Mouse (Mus musculus): ENCODE results near the gene Mospd3.
"Not testable (repeated sequence)": the region's sequence is repeated elsewhere in the genome, so short reads cannot be mapped to it uniquely, and the experiment has no call there.

The Mospd3 gene

DNA sequence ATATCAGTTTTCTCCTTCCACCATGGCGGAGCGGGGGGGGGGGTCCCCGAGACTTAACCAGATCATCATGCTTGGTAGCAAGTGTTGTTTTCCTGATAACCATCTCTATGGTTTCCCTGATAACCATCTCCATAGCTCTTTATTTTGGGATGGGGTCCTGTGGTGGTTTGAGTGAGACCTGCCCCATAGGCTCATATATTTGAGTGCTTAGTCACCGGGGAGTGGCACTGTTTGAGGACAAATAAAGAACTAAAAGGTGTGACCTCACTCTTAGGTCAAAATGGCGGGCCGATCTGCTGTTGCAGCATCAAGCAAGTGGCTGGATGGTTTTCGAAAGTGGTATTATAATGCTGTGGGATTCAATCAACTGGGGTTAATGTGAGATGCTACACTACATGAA lies 14.5 kb upstream of the Mospd3 start:
- no peak for DNase-seq (ENCODE audit: low spot score)

DNA sequence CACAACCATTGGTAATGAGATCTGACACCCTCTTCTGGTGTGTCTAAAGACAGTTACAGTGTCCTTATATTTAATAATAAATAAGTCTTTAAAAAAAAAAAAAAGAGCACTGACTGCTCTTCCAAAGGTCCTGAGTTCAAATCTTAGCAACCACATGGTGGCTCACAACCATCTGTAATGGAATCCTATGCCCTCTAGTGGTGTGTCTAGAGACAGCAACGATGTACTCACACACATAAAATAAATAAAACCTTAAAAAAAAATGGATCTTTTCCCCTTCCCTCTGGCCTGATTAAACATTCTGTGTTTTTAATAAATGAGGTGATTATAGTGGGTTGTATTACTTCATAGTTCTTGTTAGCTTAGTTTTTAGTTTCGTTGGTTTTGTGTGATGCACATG lies 14.1 kb upstream of the Mospd3 start:
- DNase-seq (ENCODE audit: low spot score), result not testable (repeated sequence)

DNA sequence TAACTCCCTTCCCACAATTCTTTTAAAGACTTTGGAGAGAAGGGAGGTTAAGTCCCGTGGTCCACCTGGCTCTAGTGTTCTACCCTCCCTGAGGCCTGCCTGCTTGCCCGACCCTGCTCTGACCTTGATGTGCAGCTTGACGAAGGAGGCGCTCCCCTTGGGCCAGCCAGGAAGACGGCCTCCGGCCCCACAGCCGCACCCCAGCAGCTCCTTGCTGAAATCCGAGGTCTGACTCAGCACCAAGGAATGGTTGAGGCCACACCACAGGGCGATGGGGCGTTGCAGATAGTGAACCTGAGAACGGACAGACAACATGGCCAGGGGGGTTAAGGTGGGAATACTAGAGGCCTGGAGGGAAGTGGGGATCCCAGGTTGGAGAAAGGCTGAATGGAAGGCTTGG lies 12.7 kb upstream of the Mospd3 start, which contains the start of gene Pcolce:
Gene Pcolce (minus strand): TSS at position 235 of the 400 bp plus-strand sequence.
- DNase-seq (ENCODE audit: low spot score), result no peak

DNA sequence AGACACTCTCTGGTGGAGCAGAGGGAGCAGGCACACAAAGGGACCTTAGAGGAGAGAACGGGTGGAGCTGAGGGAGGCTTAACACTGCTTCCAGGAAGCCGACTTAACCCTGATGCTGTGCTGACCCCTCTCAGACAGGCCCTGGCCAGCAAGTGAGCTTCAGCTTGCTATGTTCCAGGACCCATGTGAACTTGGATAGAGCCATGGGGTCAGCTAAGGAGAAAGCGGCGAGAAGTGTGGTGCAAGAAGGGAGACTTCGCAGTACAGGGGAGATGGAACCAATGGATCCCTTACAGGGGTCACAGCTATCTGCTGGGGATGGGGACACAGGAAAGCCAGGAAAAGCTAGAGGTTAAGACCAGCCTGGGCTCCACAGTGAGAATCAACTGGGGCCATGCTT lies 12.2 kb upstream of the Mospd3 start:
- no peak for DNase-seq (ENCODE audit: low spot score)

DNA sequence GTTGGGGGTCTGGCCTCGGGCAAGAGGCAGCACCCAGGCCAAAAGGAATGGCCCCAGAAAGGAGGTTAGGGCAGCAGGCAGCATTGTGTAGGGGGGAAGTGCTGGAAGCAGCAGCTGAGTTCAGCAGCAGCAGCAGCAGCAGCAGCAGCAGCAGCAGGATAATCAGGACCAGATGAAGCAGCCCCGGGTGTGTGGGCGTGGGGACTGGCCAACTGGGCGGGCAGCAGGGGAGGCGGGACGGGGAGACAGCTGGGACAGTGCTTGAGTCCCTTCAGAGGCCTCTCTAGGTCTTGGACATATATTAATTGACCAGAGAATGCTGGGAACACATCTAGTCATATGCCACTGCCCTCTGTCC lies 10.4 kb upstream of the Mospd3 start:
- DNase-seq (ENCODE audit: low spot score), result peak; percentile 82

DNA sequence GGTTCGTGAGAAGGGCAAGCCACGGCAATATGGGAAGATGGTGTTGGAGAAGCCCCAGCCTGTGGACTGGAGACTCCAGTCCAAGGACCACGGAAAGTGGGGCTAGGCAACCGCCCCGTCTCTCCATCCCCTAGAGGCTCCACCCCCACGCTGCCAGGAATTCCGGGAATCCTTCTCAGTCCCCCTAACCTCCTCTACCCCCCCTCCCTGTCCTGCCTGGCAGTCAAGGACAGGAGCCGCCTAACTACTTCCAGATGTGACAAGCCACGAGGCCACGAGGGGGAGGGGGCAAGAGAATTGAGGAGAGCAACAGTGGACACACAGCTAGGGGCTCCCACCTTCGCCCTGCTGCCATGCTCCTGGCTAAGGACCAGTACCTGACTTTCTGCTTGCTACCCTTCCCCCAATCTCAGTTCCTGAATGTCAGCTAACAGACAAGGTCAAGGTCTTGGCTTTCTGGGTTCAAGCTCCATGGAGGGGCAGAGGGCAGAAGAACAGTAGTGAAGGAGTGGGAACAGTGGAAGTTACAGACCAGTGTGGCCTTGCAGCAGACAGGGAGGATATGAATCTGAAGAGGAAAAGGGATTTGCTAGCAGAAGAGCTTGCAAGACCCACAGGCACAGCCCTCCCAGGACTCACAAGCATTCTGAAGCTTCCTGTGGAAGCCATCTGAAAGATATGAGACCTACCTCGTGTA lies 9.8 kb upstream of the Mospd3 start:
- DNase-seq (ENCODE audit: low spot score), result peak; percentile 89

DNA sequence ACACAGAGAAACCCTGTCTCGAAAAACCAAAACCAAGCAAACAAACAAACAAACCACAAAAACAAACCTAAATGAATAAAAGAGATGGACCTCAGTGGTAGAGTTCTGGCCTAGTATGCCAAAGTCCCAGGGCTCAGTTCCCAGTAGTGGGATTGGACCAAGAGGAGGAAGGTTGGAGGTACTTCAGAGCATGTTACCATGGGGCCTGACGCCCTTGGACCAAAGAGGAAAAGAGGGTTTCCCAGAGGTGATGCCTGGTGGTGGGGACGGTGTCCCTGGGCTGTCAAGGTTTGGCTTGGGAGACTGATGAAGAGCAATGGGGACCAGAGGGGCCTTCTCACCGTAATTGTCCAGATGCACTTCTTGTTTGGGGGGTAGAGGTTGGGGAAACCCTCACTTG lies 9.2 kb upstream of the Mospd3 start:
- no peak for DNase-seq (ENCODE audit: low spot score)

DNA sequence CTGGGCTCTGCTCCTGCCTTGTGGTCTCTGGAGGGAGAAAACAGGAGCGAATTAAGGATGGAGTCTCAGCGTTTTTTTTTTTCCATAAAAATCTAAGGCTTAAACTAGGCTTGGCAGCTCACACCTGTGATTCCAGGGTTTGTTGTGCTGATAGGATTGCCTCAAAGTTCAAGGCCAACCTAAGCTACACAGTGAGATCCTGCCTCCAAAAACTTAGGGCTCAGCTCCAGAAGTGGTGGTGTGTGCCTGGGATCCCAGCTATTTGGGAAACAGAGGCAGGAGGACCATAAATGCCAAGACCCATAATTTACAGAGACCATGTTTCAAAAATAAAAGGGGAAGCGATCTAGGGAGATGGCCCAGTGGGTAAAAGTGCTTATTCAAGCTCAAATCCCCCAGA lies 8.4 kb upstream of the Mospd3 start:
- DNase-seq (ENCODE audit: low spot score), result no peak

DNA sequence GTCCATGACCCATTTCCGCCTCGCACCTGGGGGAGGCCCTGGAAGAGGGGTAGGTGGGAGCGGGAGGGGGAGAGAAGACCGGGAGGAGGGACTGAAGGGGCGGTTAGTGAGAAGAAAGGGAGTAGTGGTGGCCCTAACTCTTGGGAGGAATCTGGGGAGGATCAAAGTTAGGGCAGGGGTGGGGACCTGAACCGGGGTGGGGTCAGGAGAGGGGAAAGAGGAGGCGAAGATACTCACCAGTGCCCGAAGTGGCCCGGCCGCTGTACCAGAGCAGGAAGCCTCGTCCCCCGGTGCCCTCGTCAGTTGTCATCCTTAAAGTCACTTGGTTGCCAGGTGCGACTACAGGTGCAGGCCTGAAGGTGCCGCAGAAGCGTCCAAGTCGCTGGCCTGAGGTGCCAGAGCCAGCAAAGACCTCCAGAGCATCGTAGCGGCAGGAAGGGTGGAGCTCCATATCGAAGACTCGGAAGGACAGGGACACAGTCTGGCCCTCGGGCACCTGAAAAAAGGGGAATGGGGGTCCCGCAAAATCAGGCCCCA lies 7.9 kb upstream of the Mospd3 start:
- no peak for DNase-seq (ENCODE audit: low spot score)

DNA sequence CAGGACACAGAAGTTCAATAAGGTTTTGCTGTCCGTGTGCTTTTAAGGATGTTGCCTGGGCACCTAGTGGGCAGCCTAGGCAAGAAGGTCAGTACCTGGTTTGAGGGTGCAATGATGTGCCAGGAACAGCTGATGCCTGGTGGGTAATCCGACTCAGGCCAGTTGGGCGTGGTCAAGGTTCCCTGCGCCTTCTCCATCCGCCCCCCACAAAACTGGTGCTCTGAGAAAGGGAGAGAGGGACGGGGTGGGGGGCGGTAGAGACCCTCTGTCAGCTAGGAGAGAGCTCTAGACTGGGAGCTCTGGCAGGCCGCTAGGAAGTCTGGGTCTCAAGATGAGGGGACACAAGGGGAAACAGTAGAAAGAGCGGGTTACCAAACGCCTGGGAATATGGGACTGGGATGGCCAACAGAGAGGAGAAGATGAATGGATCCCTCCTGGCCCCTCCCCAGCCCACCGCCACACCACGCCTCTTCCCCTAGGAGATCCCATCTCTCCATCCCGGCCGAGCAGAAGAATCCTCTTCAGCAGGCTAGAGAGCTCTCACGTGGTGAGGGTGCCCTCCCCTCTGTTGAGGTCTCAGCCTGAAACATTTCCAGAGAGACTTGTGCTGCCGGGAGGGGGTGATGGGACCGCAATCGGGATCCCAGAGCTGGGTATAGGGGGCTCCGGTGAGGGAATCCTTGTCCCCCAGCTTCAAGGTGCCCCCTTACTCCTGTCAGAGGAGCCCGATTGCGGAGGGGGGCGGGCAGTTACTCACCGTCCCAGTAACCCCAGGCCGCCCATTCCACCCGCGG lies 7.2 kb upstream of the Mospd3 start:
- DNase-seq (ENCODE audit: low spot score), result peak; percentile 50

DNA sequence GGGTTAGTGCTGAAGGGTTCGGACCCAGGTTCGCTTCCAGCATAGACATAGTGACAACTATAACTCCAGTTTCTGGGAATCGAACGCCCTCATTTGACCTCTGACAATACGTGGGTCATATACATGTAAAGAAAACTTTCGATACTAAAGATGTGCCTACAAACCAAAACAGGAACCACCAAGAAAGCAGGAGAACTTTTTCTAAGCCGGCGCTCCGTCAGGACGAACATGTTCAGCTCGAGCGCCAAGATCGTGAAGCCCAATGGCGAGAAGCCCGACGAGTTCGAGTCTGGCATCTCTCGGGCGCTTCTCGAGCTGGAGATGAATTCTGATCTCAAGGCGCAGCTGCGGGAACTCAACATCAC lies 489 bp upstream of the Mospd3 start:
- DNase-seq (ENCODE audit: low spot score), result peak; percentile 53

DNA sequence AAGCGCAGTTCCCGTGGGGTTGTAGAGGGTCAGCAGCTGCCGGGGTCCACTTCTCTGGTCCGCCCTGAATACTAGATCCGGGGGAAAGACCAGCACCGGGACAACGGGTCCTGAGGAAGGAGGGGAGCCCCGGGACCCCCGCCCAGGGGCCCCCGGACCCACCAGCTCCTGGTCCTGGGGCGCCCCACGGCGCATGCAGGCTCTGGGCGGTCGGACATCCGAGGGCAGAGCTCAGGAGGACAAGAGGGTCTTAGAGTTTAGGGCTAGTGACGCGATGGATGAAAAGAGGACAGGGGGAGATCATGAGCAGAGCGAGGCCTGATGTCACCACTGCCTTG lies 608 bp downstream of the Mospd3 start:
- DNase-seq (ENCODE audit: low spot score), result no peak

DNA sequence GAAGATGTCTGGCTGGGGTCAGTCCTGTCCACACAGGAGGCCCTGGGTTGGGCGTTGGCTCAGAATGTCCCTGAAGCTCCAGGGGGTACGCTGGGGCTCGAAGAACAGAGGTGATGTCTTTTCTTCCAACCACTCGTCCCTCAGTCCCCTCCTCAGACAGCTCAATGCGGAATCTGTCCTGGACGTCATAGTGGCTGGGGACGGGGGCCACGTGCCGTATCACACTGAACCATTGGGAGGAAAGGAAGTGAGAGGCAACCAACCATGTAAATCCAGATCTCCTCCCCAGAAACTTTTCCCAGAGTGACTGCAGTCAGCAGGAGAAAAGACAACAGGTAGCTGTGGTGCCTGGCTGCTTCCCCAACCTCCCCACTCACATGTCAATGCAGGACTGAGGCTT lies 1.3 kb downstream of the Mospd3 start:
- no peak for DNase-seq (ENCODE audit: low spot score)

DNA sequence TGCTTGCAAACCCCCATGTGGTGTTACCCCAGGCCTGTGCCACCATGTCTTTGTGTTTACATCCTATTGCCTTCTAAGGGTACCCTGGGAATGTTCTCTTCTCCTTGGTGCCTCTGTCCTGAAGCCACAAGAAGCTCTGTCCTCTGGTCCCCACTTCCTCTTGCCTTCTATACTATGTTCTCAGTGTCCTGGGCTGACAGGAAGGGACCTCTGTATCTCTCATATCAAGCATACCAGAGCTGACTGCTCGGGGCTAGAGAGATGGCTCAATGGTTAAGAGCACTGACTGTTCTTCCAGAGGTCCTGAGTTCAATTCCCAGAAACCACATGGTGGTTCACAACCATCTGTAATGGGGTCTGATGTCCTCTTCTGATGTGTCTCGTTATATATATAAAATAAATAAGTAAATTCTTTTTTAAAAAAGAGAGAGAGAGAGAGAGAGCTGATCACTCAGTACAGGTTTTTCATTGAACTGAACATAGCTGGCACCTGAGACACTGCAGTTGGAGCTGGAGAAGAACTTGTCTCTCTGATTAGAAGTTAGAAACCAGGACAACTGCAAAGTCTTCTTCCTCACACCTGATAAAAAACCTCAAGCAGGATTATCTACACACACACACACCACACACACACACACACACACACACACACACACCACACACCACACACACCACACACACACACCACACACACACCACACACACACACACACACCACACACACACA lies 2.6 kb downstream of the Mospd3 start:
- no peak for DNase-seq (ENCODE audit: low spot score)

DNA sequence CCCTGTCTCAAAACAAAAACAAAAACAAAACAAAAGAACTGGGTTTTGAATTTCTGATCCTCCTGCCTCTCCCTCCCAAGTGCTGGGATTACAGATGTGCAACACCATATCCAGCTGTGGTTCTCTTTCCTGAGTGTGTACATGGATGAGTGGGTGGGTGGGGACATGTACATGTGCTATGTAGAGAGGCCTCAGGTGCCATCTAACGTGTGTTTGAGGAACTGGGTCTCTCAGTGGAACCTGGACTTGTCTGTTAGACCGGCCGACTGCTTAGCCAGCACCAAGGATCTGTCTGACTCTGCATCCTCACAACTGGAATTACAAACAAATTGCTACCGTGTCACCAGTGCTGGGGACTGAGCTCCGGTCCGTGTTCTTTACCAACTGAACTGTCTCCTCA lies 3.2 kb downstream of the Mospd3 start:
- DNase-seq (ENCODE audit: low spot score), result no peak

DNA sequence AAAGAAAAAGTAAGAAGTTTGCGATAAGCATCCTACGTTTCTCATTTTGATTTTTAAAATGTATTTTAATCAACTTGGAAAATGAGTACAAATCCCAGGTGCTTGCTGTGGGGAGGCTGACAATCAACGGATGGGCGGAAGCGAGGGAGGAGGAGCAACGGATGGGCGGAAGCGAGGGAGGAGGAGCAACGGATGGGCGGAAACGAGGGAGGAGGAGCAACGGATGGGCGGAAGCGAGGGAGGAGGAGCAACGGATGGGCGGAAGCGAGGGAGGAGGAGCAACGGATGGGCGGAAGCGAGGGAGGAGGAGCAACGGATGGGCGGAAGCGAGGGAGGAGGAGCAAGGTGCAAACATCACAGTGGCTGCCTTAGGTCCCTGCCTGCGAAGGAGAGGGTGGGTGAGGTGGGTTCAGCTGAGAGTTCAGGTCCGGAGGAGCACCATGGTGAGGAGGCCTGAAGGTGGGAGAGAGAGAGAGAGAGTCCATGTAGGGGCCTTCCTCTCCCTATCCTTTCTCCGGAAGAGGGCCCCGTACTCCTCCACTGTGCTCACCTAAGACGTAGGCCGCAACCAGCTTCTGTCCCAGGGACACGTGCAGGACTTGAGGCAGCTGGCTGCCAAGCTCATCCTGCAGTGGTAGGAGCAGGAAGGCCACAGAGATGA lies 4.1 kb downstream of the Mospd3 start:
- peak; percentile 29 for DNase-seq (ENCODE audit: low spot score)

DNA sequence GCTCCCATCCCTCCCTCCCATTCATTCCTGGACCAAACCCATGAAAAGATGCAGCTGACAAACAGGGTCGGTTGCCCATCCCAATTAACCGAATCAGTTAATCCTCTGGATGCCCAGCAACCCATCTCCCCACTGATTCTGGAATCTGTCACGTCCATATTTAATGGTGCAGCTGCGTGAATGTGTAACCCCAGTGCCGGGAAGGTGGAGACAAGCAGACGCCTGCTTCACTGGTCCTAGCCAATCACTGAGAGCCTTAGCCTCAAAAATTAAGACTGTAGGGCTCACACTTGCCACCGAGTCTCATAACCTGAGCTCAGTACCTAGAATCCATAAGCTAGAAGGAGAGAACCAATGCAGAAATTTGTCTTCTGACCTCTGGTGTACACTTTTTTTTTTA lies 4.9 kb downstream of the Mospd3 start:
- DNase-seq (ENCODE audit: low spot score), result no peak

DNA sequence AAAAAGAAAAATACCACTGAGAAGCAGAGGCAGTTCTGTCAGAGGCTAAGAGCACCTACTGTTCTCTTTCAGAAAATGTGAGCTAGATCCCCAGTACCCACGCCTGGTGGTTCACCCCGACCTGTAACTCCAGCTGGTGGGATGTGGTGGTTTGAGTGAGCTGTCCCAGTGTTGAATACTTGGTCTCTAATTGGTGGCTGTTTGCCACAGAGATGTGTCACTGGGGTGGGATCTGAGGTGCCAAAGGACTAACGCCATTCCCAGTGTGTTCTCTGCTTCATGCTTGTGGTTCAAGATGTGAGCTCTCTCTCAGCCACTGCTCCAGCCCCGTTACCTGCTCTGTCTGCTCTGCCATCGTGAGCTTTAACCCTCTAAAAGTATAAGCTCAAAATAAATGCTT lies 10.4 kb downstream of the Mospd3 start:
- no peak for DNase-seq (ENCODE audit: low spot score)

DNA sequence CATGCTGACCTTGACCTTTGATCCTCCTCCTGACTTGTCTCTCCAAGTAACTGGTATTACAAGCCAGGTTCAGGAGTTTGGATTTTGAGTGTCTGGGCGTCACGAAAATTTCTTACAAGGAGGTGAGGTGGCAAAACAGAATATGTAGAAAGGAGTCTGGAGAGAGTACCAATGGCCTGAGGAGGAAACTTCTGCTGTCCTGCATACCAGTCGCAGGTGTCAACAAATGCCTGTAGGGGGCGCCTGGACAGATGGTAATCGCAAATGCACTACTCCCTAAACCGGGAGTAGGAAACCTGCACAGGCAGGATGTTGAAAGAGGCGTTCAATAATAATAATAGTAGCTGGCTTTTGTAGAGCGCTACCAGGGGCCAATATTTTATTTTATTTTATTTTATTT lies 15.9 kb downstream of the Mospd3 start:
- DNase-seq (ENCODE audit: low spot score), result peak; percentile 60

DNA sequence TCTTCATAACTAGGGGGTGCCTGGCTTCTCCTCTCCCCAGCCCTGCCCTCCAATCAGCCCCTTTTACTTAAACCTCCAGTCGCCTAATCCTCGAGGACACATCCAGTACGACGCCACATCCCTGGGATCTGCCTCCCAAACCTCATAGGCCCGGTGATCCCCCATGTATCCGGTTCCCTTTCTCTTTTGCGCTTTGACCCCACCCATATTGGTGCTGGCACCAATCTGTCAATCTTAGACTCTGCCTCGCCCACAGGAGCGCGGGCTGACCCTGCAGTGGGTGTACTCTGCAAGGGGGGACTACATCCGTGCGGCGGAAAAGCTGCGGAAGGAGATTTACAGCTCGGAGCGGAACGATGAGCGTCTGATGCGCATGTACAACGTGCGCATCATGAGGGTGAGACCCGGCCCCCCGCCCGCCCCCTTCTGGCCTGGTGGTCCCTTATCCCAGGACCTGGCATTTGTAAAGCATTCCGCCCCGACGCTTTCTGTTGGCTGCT lies 17.1 kb downstream of the Mospd3 start:
- DNase-seq (ENCODE audit: low spot score), result peak; percentile 64

DNA sequence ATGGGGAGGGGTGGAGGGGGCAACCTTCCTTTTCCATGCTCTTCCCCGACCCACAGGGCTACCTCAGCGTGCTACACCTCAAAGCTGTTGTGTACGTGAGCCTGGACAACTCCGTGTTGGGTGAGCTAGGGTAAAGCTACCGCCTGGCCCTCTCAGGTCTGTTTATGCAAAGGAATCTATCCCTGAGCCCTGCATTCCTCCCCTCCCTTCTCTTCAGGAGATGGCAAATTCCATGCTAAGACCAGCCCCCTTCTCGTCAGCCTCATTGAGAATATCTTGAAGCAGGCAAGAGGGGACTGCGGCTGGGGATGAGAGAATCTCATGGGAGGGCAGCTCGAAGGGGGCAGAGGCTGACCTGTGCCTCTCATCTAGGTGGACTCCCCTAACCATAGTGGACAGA lies 18.2 kb downstream of the Mospd3 start:
- DNase-seq (ENCODE audit: low spot score), result no peak

DNA sequence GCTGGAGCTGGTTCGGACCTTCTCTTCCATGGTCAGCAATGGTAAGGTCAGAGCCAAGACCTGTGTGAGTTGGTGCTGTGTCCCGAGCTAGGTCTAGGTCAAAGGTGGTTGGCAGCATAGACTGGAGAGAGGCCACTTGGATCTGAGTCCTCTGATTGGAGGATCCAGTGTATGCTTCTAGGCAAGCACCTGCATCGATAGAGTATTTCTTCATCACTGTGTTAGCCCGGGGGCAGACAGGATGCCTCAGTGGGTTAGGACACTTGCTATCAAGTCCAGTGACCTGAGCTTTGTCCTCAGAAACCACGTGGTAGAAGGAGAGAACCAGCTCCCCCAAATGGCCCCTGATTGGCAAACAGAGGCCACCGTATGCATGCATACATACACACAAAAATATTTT lies 20.6 kb downstream of the Mospd3 start:
- no peak for DNase-seq (ENCODE audit: low spot score)

Data from embryo, embryonic 10 days (tissue).